Mouse (Mus musculus) layer of hippocampus, adult 2 months (tissue): ENCODE measurements around the gene Ptpru. TPM values are rescaled to one million over a fixed set of nuclear protein-coding genes. Genes with fewer than 3 reads are reported as not detected.
"Not testable (repeated sequence)": the region's sequence is repeated elsewhere in the genome, so short reads cannot be mapped to it uniquely, and the experiment has no call there.

Experiments used
- DNase-seq, 2 experiments: peaks; one replicate each; pipeline ENCODE4 v3.0.0; 2022; ENCODE audit warnings: low spot score in 2 of 2
- H3K27ac ChIP-seq: fragments of 200-600 bp; 2 replicates; pipeline ENCODE4 v1.8.1; 2022
- H3K4me3 ChIP-seq: fragments of 200-600 bp; 2 replicates; pipeline ENCODE4 v1.8.1; 2022; ENCODE audit warnings: mild to moderate bottlenecking
- CTCF ChIP-seq: fragments of 200-600 bp; conservative IDR thresholded peaks from 2 replicates; pipeline ENCODE4 v1.8.1; 2022; ENCODE audit warnings: antibody characterized with exemption, mild to moderate bottlenecking, moderate library complexity
- total RNA-seq, 2 experiments: library from RNA; stranded (reverse); gene quantifications; 2 replicates each; pipeline ENCODE4 v1.2.3; 2021

Gene Ptpru
- total RNA-seq, 2 experiments from 2014 or later: 101 to 108 TPM

DNA sequence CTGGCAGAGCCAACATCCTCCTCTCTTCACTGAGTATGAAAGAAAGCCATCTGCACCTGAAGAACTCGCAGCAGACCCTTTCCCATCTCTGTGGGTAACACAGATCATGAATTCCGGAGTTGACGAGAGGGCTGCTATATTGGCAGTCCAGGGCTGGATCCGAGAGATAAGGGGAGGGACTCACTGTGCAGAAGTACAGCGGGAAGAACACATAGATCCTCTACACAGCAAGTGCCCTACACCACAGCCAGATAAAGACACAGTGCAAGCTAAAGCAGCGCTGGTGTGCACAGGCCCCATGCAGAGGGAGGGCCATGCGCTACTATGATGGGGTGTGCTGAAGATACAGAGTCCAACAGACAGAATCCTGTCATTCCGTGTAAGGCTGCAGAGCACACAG is 9.0 kb downstream of the Ptpru start:
- no peak for DNase-seq
- TF ChIP-seq CTCF: no peak
- Histone ChIP-seq H3K4me3 (no peak overlapping the region), H3K27ac (no peak overlapping the region)

DNA sequence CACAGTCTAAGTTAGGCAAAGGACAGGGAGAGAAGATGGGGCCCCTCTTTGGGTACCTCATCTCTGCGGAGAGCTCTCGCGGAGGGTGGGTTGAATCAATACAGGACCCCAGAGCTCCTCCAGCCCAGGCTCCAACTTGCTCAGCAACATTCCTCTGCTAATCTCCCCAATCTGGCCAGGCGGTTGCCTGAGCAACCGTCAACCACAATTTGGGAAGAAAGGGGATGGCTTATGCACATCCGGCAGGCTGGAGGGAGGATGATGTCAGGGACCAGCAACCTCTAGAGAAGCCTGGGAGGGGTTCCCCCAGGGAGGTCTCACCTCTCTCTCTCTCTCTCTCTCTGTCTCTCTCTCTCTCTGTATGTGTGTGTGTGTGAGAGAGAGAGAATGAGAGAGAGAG is 11.2 kb downstream of the Ptpru start:
- Histone ChIP-seq H3K27ac (no peak overlapping the region), H3K4me3 (no peak overlapping the region)
- DNase-seq: no peak
- no peak for TF ChIP-seq CTCF

- TF ChIP-seq CTCF: peak; percentile 77
- Histone ChIP-seq H3K4me3 (no peak overlapping the region), H3K27ac (no peak overlapping the region)
- peak in 1 of 2 experiments; percentile 38 for DNase-seq
These were observed 12.3 kb downstream of the Ptpru start for GRCm38 (mm10) chr4:131825830-131826229.

GRCm38 (mm10) chr4:131824939-131825338 is 13.1 kb downstream of the Ptpru start:
- no peak overlapping the region for H3K27ac ChIP-seq
- no peak for DNase-seq
- no peak overlapping the region for H3K4me3 ChIP-seq
- TF ChIP-seq CTCF: no peak

- Histone ChIP-seq H3K27ac (no peak overlapping the region), H3K4me3 (no peak overlapping the region)
- TF ChIP-seq CTCF: no peak
- DNase-seq: no peak
These were observed 15.5 kb downstream of the Ptpru start for GRCm38 (mm10) chr4:131822583-131822982.

GRCm38 (mm10) chr4:131821161-131821731 is 16.8 kb downstream of the Ptpru start:
- no peak for DNase-seq
- H3K27ac ChIP-seq: no peak overlapping the region

DNA sequence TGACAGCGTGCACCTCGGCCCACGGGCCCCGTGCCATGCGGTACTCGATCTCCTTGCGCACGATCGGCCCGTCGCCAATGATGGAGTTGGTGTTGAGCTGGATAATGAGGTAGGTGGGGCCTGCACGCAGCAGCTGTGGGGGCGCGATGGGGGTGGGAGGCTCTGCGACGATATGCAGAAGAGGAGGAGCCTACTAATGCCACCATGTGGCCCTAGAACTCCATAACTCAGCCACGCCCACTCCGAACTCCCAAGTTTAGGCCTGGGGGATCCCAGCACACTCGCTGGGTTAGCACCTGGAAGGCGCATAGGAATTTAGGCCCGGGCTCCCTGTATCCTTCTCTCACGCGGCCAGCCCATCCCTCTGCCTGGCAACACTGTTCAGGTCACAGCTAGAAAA is 19.2 kb downstream of the Ptpru start:
- H3K27ac ChIP-seq: no peak overlapping the region
- DNase-seq: no peak
- H3K4me3 ChIP-seq: no peak overlapping the region
- TF ChIP-seq CTCF: no peak

More at GRCm38 (mm10) chr4:131821161-131821731, 16.8 kb downstream of the Ptpru start:
- no peak for TF ChIP-seq CTCF
- H3K4me3 ChIP-seq: no peak overlapping the region

- no peak for TF ChIP-seq CTCF
- DNase-seq: no peak
- no peak overlapping the region for H3K27ac ChIP-seq
These were observed 22.3 kb downstream of the Ptpru start for GRCm38 (mm10) chr4:131815774-131816173.

GRCm38 (mm10) chr4:131814869-131815268 is 23.2 kb downstream of the Ptpru start:
- DNase-seq: no peak
- Histone ChIP-seq H3K27ac (no peak overlapping the region), H3K4me3 (no peak overlapping the region)
- no peak for TF ChIP-seq CTCF

More at GRCm38 (mm10) chr4:131815774-131816173, 22.3 kb downstream of the Ptpru start:
- H3K4me3 ChIP-seq: no peak overlapping the region

DNA sequence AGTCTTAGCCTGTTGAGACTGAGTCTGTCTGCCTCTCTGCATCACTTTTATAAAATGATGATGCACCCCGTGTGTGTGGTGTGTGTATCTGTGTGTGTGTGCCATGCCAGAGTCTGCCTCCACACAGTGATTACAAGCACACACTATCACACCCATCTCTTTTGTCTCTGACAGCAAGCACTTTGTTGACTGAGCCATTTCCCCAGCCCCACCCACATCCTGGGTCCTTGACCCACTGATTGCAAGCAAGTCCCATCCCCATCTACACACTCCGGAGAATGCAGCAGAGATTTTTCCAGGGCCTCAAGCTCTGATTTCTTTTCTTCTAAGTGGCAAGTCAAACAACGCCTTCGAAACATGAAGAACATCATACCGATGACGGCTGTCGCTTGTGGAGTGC is 24.3 kb downstream of the Ptpru start:
- Histone ChIP-seq H3K4me3 (no peak overlapping the region), H3K27ac (no peak overlapping the region)
- no peak for TF ChIP-seq CTCF
- no peak for DNase-seq

DNA sequence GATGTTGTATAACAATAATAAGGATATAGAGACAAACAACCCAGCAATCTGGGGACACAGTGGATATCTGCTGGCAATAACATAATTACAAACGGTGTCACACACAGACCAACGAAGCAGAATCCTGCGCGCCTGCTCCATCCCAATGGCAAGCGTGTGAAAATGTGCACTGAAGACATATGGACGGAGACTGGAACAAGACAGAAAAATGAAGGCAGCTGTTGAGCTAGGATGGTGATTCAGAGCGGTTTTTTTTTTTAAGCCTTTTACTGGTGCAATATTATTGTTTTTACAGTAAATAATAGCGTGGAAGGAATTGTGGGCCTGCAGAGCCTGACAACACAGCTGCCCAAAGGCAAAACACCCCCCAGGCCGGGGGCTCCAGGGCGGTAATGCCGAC is 25.6 kb downstream of the Ptpru start:
- Histone ChIP-seq H3K27ac (no peak overlapping the region), H3K4me3 (no peak overlapping the region)
- no peak for TF ChIP-seq CTCF
- DNase-seq: no peak

DNA sequence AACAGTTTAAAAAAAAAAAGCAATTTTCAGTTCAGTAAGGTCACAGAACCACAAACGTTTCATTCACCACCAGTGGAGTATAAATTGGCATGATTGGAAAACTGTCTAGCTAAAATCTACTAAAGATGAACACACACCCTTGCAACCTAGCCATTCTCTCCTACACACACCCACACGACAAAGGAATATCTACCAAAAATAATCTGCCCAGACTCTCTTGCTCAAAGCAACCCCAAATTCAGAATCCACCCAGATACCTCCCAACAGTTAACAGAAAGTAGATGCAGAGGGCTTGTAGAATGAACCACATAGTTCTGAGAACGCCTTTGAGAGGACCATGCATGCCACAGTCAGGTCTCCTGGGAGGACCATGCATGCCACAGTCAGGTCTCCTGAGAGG is 32.8 kb downstream of the Ptpru start:
- TF ChIP-seq CTCF: no peak
- no peak for DNase-seq
- Histone ChIP-seq H3K27ac (no peak overlapping the region), H3K4me3 (no peak overlapping the region)

GRCm38 (mm10) chr4:131804732-131805131 is 33.4 kb downstream of the Ptpru start:
- H3K27ac ChIP-seq, DNase-seq, H3K4me3 ChIP-seq: not testable (repeated sequence)

- Histone ChIP-seq H3K4me3 (no peak overlapping the region), H3K27ac (no peak overlapping the region)
- no peak for TF ChIP-seq CTCF
- no peak for DNase-seq
These were observed 34.2 kb downstream of the Ptpru start for GRCm38 (mm10) chr4:131803846-131804245.

DNA sequence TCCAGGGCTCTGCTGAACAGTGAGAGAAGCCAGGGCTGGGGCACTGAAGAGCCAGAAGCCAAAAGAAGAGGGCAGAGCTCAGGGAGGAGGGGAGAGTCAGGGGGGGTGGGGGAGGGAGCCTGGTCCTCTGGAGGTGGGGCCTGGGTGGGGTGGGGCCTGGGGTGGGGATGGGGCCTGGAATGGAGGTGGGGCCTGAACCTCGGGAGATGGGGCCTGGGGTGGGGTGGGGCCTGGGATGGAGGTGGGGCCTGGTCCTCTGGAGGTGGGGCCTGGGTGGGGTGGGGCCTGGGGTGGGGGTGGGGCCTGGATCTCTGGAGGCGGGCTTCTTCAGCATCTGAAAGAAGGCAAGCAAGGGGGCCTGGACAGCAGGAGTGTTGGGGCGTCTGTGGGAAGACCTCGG is 39.1 kb downstream of the Ptpru start:
- TF ChIP-seq CTCF: no peak
- DNase-seq: no peak
- Histone ChIP-seq H3K4me3 (no peak overlapping the region), H3K27ac (no peak overlapping the region)
